Mouse (Mus musculus) left cerebral cortex, postnatal 10 days (tissue): ENCODE data around the gene Gm20696. TPM values are rescaled to one million over a fixed set of nuclear protein-coding genes. Genes with fewer than 3 reads are reported as not detected.

Experiments used
- DNase-seq, 2 experiments: peaks; one replicate each; pipeline ENCODE4 v3.0.0; 2021 to 2022; ENCODE audit warnings: low spot score in 2 of 2, mixed read lengths in 1 of 2; ENCODE audit errors: extremely low spot score in 1 of 2
- intact Hi-C: fragments of 180-260 bp; cut with DNase I; formaldehyde crosslinking; loops from one replicate; pipeline ENCODE4 v1.15.1; 2025
- total RNA-seq, 2 experiments: library from RNA; stranded (reverse); gene quantifications; 2 replicates each; pipeline ENCODE4 v1.2.3; 2021

Gene Gm20696
- total RNA-seq, 2 experiments from 2014 or later, result 7.0 to 7.9 TPM

GRCm38 (mm10) chr6:99401801-99402200, 264.8 kb downstream of the Gm20696 start:
- no peak for DNase-seq
- intact Hi-C loops, result no loop called here

GRCm38 (mm10) chr6:99401211-99401610, 265.4 kb downstream of the Gm20696 start:
- no peak for DNase-seq
- intact Hi-C loops, result no loop called here

DNA sequence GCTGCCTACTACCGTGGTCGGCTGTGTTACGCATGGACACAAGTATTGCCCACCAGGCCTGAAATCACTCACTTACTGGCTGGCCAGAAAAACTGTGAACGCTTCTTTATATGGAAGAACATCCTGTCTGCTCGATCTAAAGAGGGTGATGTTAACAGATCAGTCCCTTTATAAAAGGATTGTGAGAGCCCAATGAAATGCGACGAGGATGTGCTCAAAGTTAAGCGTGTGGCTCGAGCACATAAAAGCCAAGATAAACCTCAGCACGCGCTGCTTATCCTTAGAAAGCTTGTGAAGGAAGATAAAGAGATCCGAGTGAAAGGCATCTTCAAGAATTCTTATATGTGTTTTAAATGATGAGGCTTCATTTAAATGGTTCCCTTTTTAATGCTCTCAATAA, 270.9 kb downstream of the Gm20696 start:
- DNase-seq, result no peak
- intact Hi-C loops, result no loop called here

DNA sequence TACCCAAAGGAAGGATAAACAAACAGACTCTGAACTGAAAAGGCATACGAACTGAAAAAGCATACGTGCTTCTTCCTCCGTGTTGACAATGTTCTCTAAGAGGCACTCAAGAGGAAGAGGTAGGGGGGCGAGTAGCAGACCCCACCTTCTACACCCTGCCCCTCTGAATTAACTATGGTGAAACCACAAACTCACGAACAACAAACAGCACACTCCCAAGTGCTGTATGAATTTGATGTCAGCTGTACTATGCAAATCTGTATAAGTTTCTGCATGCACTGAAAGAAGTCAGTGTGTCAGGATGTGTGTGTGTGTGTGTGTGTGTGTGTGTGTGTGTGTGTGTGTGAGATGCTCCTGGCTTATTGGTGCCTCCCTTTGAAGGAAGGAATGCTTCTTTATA, 271.8 kb downstream of the Gm20696 start:
- no peak for DNase-seq
- intact Hi-C loops, result no loop called here

DNA sequence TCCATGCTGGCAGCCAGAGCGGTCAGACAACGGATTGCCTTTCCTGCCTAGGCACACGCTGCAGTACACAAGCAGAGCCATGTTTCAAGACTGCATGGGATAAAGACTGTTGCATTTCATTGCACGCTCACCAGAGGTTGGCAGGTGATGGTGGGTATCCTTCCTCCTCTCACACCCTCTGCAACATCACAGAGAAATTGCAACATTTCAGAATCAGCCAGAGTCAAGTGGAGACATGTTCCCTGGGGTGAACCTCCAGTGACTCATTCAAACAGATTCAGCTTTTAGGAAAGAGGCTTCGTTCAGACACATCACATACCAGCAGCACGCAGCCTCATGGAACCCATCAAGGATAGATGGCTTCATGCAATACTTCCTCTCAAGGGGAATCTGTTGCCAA, 274.1 kb downstream of the Gm20696 start:
- DNase-seq, result no peak
- intact Hi-C loops, result no loop called here

DNA sequence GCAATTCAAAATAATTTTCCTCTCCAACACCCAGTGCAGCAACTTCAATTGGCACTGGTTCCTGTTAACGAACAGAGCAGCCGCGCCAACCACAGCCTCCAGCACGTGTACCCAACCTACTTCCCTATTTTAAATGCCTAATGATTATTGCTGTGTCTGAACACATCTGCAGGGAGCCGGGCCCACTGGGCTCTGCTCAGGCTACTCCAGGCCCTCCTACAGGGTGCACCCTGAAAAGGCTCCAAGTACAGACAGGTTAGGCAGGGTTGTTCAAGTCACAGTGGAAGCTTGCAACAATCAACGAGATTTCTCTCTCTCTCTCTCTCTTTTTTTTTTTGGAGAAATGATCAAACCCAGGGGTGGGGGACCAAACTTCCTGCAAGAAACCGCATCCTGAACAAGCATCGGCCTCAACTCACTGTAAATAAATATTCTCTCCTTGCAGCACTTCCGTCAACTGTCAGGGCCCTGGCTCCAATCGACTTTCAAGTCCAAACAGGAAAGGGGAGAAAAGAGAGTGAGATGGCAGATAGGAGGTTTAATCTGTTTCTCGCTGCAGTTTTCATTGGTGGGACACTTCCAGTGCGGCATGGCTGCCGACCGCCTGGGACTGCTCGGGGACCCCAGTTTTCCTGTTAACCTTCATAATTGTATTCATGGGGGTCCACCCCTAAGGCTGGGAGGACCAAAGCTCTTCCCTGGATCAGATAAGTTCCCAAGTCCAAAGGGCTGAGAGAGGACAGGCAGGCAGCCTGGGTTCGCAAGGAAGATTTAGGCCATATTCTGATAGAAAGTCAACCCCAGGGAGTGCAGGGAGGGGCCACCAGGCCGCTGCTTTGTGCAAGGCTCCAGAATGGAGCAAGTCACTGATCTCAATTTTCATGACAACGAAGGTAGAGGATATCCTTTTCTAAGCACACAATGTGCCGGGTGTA, 277.6 kb downstream of the Gm20696 start:
- peak in 1 of 2 experiments; percentile 59 for DNase-seq
- intact Hi-C loops, result no loop called here

GRCm38 (mm10) chr6:99388023-99388422, 278.6 kb downstream of the Gm20696 start:
- intact Hi-C loops, result no loop called here
- DNase-seq, result no peak

DNA sequence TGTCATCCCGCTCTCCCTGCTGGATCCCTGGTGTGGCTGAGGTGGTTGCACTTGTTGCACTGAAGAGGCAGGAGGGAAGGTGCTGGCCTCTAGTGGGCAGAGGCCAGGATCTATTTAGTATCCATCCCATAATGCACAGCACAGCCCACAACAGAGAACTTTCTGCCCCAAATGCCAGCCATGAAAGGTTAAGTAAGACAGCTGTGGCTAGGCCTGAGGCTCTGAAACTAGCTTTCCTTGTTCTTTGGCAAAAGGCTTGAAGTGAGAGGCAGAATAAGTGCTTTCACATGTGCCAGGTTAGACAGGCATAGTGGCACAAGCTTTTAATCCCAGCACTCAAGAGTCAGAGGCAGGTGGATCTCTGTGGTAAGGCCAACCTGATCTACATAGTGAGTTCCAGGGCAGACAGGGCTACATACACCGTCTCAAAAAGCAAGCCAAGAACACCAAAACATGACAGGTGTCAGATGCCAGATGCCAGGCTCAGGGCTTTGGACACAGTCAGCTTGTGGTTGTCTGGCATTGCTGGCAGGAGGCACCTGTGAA, 281.5 kb downstream of the Gm20696 start:
- intact Hi-C loops, result no loop called here
- DNase-seq, result peak in 1 of 2 experiments; percentile 31

GRCm38 (mm10) chr6:99383846-99384472, 282.6 kb downstream of the Gm20696 start:
- intact Hi-C loops, result no loop called here
- no peak for DNase-seq

- no peak for DNase-seq
- intact Hi-C loops, result no loop called here
These were observed 286.5 kb downstream of the Gm20696 start for GRCm38 (mm10) chr6:99380146-99380545.

GRCm38 (mm10) chr6:99378997-99379710, 287.4 kb downstream of the Gm20696 start:
- peak in 1 of 2 experiments; percentile 46 for DNase-seq
- intact Hi-C loops, result no loop called here

DNA sequence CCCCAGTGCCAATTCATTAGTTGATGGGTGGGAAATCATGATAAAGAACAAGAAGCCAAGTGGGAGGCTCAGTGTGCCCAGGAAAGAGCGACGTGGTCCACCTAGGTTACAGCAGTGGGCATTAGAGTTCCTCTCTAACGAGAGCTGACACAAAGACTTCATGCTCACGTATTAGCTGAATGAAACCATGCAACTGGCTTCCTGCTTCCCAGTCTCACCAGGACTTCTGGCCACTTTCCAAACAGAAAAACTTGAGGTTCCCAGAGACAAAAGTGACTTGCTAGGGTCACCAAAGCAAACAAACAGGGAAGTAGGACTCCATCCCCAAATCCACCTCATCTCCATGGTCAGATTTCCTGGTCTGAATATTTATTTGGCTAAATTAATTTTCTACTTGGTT, 288.9 kb downstream of the Gm20696 start:
- intact Hi-C loops, result no loop called here
- DNase-seq, result no peak

- DNase-seq, result no peak
- intact Hi-C loops, result no loop called here
These were observed 289.5 kb downstream of the Gm20696 start for GRCm38 (mm10) chr6:99377131-99377530.

GRCm38 (mm10) chr6:99376721-99377120, 289.9 kb downstream of the Gm20696 start:
- intact Hi-C loops, result no loop called here
- no peak for DNase-seq

- intact Hi-C loops, result no loop called here
- peak in 1 of 2 experiments; percentile 37 for DNase-seq
These were observed 290.7 kb downstream of the Gm20696 start for GRCm38 (mm10) chr6:99375865-99376264.

GRCm38 (mm10) chr6:99375376-99375775, 291.2 kb downstream of the Gm20696 start:
- intact Hi-C loops, result no loop called here
- no peak for DNase-seq

DNA sequence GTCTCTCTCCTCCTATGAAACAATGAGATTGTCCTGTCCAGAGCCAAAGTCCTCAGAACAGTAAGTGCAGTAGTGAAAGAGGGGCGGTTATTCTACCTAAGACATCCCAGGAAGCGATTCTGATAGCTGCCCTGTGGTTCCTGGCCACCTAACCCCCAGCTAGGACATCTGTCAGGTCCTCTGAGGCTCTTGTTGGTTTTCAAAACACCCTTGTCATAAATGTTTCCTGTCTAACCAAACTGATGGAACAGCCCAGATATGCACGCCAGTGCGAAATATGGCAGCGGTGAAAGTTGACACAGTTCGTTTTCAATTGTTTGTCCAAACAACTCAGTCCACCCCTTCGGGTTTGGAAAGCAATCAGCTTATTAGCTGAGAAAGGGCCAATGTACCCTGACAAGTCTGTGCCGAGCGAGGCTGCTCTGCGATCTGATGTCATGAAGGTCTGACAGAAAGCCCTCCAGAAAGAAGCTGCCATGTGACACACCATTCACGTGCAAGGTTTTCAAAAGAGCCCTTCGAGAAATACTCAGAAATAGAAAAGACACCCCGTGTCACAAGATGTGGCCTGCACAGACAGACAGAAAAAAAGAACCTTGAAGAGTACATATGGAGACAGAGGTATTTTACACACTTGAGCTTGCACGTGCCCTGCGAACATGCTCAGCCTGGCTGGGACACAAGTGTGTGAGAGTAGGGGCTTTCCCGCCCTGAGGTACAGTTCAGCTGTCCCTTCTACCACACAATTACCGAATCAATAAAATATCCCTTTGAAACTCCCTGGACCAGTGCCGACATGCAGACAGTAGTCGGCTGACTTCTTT, 291.9 kb downstream of the Gm20696 start:
- peak in 1 of 2 experiments; percentile 50 for DNase-seq
- intact Hi-C loops, result no loop called here

- no peak for DNase-seq
- intact Hi-C loops, result no loop called here
These were observed 294.2 kb downstream of the Gm20696 start for GRCm38 (mm10) chr6:99372427-99372826.
